Mouse (Mus musculus) intestine, postnatal 0 days (tissue): ENCODE data around the gene Cyp2d22. TPM values are rescaled to one million over a fixed set of nuclear protein-coding genes. Genes with fewer than 3 reads are reported as not detected.

ENCODE experiments used
- ATAC-seq: fragments of 200-750 bp; cut with Nextera tagmentation; 2 replicates; pipeline ENCODE4 v1.8.0; 2017; ENCODE audit warnings: mild to moderate bottlenecking, moderate TSS enrichment, moderate library complexity
- H3K27ac ChIP-seq: fragments of 300-500 bp; sonication (generic); 2 replicates; pipeline ENCODE4 v1.5.1; 2014; ENCODE audit warnings: mild to moderate bottlenecking, low read depth, low read length, moderate library complexity
- H3K27me3 ChIP-seq: fragments of 300-500 bp; sonication (generic); replicated peaks from 2 replicates; pipeline ENCODE4 v1.6.1; 2014; ENCODE audit warnings: low read length, mixed read lengths; ENCODE audit not compliant: control insufficient read depth, insufficient read depth
- H3K36me3 ChIP-seq: fragments of 300-500 bp; sonication (generic); 2 replicates; pipeline ENCODE4 v1.6.1; 2014; ENCODE audit warnings: mild to moderate bottlenecking, moderate library complexity; ENCODE audit not compliant: control insufficient read depth, insufficient read depth
- H3K4me1 ChIP-seq: fragments of 300-500 bp; sonication (generic); replicated peaks from 2 replicates; pipeline ENCODE4 v1.6.1; 2014; ENCODE audit warnings: antibody characterized with exemption, low read length, mixed read lengths; ENCODE audit not compliant: control insufficient read depth, insufficient read depth
- H3K4me2 ChIP-seq: fragments of 300-500 bp; sonication (generic); replicated peaks from 2 replicates; pipeline ENCODE4 v1.6.1; 2014; ENCODE audit warnings: low read depth, mild to moderate bottlenecking, moderate library complexity
- H3K4me3 ChIP-seq: fragments of 300-500 bp; sonication (generic); 2 replicates; pipeline ENCODE4 v1.5.1; 2014; ENCODE audit warnings: low read depth, low read length
- H3K9ac ChIP-seq: fragments of 300-500 bp; sonication (generic); 2 replicates; pipeline ENCODE4 v1.6.1; 2014; ENCODE audit warnings: mild to moderate bottlenecking, low read depth, low read length
- H3K9me3 ChIP-seq: fragments of 300-500 bp; sonication (generic); 2 replicates; pipeline ENCODE4 v1.6.1; 2016; ENCODE audit warnings: mixed run types; ENCODE audit not compliant: control insufficient read depth
- CTCF ChIP-seq: sonication (generic); IDR thresholded peaks from 2 replicates; pipeline ENCODE4 v1.5.1; 2016; ENCODE audit warnings: low read depth, mild to moderate bottlenecking, control low read depth, antibody characterized with exemption, moderate library complexity
- WGBS: fragments of 180-500 bp; shearing (Covaris S2); extraction: QIAGEN DNeasy Blood & Tissue Kit; methylation state at CpG from one replicate; pipeline ENCODE4 v1.1.7; 2014; 5-methylcytosine and 5-hydroxymethylcytosine counted together
- polyA plus RNA-seq: library from polyadenylated mRNA; unstranded; fragments of >200 nt; fragmentation: Nextera tagmentation; extraction: Ambion mirVana; gene quantifications from 2 replicates; pipeline ENCODE4 v1.2.1, GENCODE M21; 2015

Gene Cyp2d22
- 5.7 and 7.6 TPM in 2 replicates for polyA plus RNA-seq

DNA sequence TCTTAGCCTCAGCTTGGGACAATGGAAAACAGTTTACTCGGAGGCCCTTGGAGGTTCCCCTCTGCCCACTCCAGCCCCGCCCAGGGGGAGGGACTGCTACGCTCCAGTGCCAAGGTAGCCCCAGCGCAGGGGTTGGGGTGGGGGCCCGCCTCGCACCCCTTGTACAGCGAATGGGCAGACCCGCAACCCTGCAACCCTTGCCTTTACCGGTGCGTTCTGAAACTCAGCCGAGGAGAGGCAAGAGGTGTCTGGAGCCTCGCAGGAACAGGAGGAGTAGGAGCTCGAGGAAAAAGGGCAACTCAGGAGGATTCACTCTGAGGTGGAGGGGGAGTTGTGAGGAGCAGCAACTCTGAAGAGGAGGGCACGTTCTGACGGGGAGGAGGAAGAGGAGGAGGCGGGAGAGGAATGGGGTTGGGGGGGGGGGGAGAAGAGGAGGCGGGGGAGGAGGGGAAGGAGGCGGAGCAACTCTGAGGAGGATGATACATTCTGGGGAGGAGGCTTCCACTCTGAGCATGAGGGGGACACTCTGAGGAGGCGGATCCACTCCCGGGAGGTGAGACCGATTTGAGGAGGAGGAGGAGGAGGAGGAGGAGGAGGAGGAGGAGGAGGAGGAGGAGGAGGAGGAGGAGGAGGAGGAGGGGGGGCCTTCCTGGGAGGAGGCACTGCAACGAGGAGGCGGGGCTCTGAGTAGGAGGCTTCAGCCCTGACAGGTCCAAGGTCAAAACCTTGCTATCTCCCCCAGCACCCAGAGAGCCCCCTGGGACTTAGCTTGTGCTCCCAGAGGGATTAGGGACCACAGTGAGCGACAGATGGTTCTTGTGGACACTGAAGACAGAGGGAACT, at the start of gene Cyp2d22:
Gene Cyp2d22, minus strand, starts transcription at position 390 of the 843 bp plus-strand sequence.
- Histone ChIP-seq H3K4me1 (0 out of 2 replicates have a peak, but pooled peaks cover 5% of the 10 kb centered on the region), H3K4me3 (peak within 1 kb of the TSS; percentile 51), H3K36me3 (no peaks in the 10 kb centered on the region), H3K9me3 (no peaks in the 10 kb centered on the region), H3K4me2 (peak within 1 kb of the TSS; percentile 73), H3K9ac (peak within 1 kb of the TSS; percentile 59), H3K27me3 (no peaks in the 10 kb centered on the region), H3K27ac (peak within 1 kb of the TSS; percentile 84)
- peak; percentile 63 for ATAC-seq
- WGBS: 2% methylated on average over 18 of the region's 24 CpGs
- TF ChIP-seq CTCF: no peak

- no peaks in the 10 kb centered on the region for H3K9me3 ChIP-seq
- no peaks in the 10 kb centered on the region for H3K36me3 ChIP-seq
- H3K4me2 ChIP-seq: no peak overlapping the region
- no peaks in the 10 kb centered on the region for H3K4me1 ChIP-seq
- no peak overlapping the region for H3K9ac ChIP-seq
- no peak overlapping the region for H3K27ac ChIP-seq
- 79% methylated on average over 3 of the region's 3 CpGs for WGBS
- no peak for ATAC-seq
- no peak overlapping the region for H3K4me3 ChIP-seq
- TF ChIP-seq CTCF: no peak
- no peaks in the 10 kb centered on the region for H3K27me3 ChIP-seq
Measured at GRCm38 (mm10) chr15:82423471-82423870, 43.4 kb upstream of the Cyp2d22 start.

GRCm38 (mm10) chr15:82422935-82423334, 42.9 kb upstream of the Cyp2d22 start:
- H3K4me1 ChIP-seq: no peaks in the 10 kb centered on the region
- H3K27me3 ChIP-seq: no peaks in the 10 kb centered on the region
- H3K9ac ChIP-seq: no peak overlapping the region
- no peak overlapping the region for H3K4me3 ChIP-seq
- no peaks in the 10 kb centered on the region for H3K9me3 ChIP-seq
- ATAC-seq: no peak; the same call in 1 of the 2 replicates
- WGBS: 76% methylated on average over 4 of the region's 4 CpGs
- H3K27ac ChIP-seq: no peak overlapping the region
- H3K36me3 ChIP-seq: no peaks in the 10 kb centered on the region
- TF ChIP-seq CTCF: no peak
- H3K4me2 ChIP-seq: no peak overlapping the region

GRCm38 (mm10) chr15:82418616-82419015, 38.6 kb upstream of the Cyp2d22 start:
- no peak overlapping the region for H3K4me3 ChIP-seq
- WGBS: 79% methylated on average over 1 of the region's 1 CpGs
- H3K27me3 ChIP-seq: no peaks in the 10 kb centered on the region
- H3K4me1 ChIP-seq: no peaks in the 10 kb centered on the region; the same call in 1 of the 2 replicates
- H3K4me2 ChIP-seq: no peak overlapping the region
- TF ChIP-seq CTCF: no peak
- H3K9me3 ChIP-seq: no peaks in the 10 kb centered on the region
- no peak for ATAC-seq
- no peaks in the 10 kb centered on the region for H3K36me3 ChIP-seq
- H3K9ac ChIP-seq: no peak overlapping the region
- no peak overlapping the region for H3K27ac ChIP-seq

DNA sequence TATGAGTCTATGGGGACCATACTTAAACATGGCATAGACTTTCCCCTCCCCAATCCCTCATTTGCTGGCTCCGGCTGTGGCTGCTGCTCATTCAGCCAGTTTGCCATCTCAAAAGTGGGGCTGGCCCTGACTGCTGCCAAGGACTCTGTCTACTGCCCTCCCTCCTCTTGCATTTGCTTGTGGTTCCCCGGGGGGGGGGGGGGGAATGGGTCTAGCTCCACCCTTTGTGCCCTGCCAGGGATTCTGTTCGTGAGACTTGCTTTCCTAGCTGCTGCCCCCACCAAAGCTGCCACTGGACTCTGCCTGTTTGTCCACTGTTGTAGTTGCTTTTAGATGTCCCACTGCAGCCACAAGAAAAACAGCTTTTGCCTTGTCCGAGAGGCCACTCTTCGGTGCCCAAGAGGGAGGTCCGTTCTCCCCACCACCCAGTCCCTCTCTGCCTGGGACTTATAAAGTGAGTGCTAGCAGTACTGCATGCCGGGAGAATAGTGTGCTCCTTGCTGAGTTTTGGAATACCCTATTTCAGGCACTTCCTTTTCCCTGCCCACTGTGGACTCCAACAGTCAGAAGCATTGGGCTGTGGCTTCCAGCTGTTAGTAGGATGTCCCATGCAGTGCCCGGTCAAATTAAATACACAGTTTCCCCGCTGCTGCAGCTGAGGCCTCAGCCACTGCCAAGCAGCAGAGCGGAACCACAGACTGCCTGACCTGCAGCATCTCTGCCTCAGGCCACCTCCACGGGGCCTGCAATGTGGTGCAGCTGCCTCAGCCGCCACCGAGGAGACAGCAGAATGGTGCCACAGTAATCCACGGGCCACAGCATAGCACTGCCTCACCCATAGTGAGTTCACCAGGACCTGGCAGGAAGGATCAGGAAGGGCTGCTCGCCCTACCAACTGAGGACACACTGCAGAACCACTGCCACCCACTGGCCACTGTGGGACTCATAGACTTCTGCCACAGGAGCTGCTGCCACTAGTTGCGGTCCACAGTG, 37.0 kb upstream of the Cyp2d22 start:
- H3K36me3 ChIP-seq: no peaks in the 10 kb centered on the region
- 39% methylated on average over 16 of the region's 16 CpGs for WGBS
- no peak overlapping the region for H3K9ac ChIP-seq
- no peak overlapping the region for H3K27ac ChIP-seq
- peak; percentile 82 for ATAC-seq
- H3K27me3 ChIP-seq: no peaks in the 10 kb centered on the region
- H3K4me2 ChIP-seq: peak overlapping the region; percentile 32; the same call in 1 of the 2 replicates
- H3K9me3 ChIP-seq: no peaks in the 10 kb centered on the region
- no peaks in the 10 kb centered on the region; the same call in 1 of the 2 replicates for H3K4me1 ChIP-seq
- TF ChIP-seq CTCF: peak; percentile 95
- H3K4me3 ChIP-seq: no peak overlapping the region

DNA sequence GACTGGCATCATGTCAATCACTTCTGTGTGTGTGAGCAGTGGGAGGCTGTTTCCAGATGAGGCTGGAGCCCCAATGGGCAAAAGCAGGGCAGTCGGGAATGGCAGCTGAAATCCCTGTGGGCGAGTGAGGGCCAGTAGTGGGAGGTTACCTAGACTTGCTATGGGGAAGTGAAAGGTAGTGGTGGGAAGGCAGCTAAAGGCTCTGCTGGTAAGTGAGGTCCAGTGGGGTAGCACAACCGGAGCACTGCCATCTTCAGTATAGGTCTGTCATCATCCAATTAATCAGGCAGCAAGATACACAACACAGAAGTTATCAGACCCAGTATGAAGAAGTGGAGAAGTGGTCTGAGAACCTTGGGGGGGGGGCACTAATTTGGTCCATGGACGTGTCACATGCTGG, 27.5 kb upstream of the Cyp2d22 start:
- H3K27me3 ChIP-seq: no peaks in the 10 kb centered on the region

More for the DNA sequence above, 27.5 kb upstream of the Cyp2d22 start:
- Histone ChIP-seq H3K27ac (no peak overlapping the region), H3K36me3 (no peaks in the 10 kb centered on the region), H3K4me3 (no peak overlapping the region), H3K9me3 (no peaks in the 10 kb centered on the region), H3K4me2 (no peak overlapping the region), H3K9ac (no peak overlapping the region), H3K4me1 (no peaks in the 10 kb centered on the region)
- TF ChIP-seq CTCF: no peak
- WGBS: 79% methylated on average over 4 of the region's 4 CpGs
- no peak for ATAC-seq
